In genomic region chr2:69818350-69819085, GRCm38 (mm10) we compare ENCODE assay signal across 22 mouse cellular contexts. TPM values are rescaled to one million over a fixed set of nuclear protein-coding genes. Genes with fewer than 3 reads are reported as not detected.
DNase-seq lines count a peak whose midpoint lies in the region; ATAC-seq and TF ChIP-seq lines count a peak whose summit lies in the region.
"Had no signal": no experiment of that assay in that cellular context is flagged by ENCODE, and none has a peak within 500 bp of the region (broad histone marks: within the 10 kb centered on the region; RNA-seq: fewer than 3 reads in every experiment).

No protein-coding gene starts in this region.

- no peaks in the 10 kb centered on the region for H3K9me3 ChIP-seq in MEL (replicated peaks; ENCODE audit: insufficient read depth, low read length)
- no peaks in the 10 kb centered on the region for H3K9me3 ChIP-seq in liver, embryonic 11.5 days (ENCODE audit: control insufficient read depth, low read length)
- no peaks in the 10 kb centered on the region for H3K9me3 ChIP-seq in liver, postnatal 0 days (ENCODE audit: low read length)
- no peaks in the 10 kb centered on the region for H3K9me3 ChIP-seq in kidney, embryonic 16.5 days (ENCODE audit: low read length)
- H3K9me3 ChIP-seq: embryonic facial prominence, embryonic 12.5 days; forebrain, embryonic 15.5 days; hindbrain, embryonic 10.5 days; limb, embryonic 15.5 days; midbrain, embryonic 10.5 days had no signal

- peaks cover 19 to 34% of the 10 kb centered on the region in 2 experiments for H3K4me1 ChIP-seq in MEL (ENCODE audit: control insufficient read depth in 1 of 2, insufficient read depth in 2 of 2, low read length in 2 of 2)
- peaks cover 25% of the 10 kb centered on the region for H3K4me1 ChIP-seq in liver, embryonic 11.5 days (replicated peaks; ENCODE audit: control insufficient read depth, insufficient read depth, low read length)
- peaks cover 16% of the 10 kb centered on the region for H3K4me1 ChIP-seq in liver, postnatal 0 days (ENCODE audit: insufficient read depth)
- H3K4me1 ChIP-seq in kidney, embryonic 16.5 days (ENCODE audit: insufficient read depth, low read length): peaks cover 7% of the 10 kb centered on the region; the same call in 1 of the 2 replicates
- H3K4me1 ChIP-seq: embryonic facial prominence, embryonic 12.5 days had no signal

- peaks cover 0 to 34% of the 10 kb centered on the region in 2 experiments; a peak in 2 of 4 replicates for H3K36me3 ChIP-seq in MEL (ENCODE audit: control insufficient read depth in 1 of 2, insufficient read depth in 2 of 2, low read length in 2 of 2)
- H3K36me3 ChIP-seq in liver, embryonic 11.5 days (ENCODE audit: control insufficient read depth, insufficient read depth, low read length): no peaks in the 10 kb centered on the region
- H3K36me3 ChIP-seq in liver, postnatal 0 days (replicated peaks; ENCODE audit: insufficient read depth, low read length): no peaks in the 10 kb centered on the region
- H3K36me3 ChIP-seq in kidney, embryonic 16.5 days (ENCODE audit: insufficient read depth, low read length): no peaks in the 10 kb centered on the region
- H3K36me3 ChIP-seq: embryonic facial prominence, embryonic 12.5 days; forebrain, embryonic 15.5 days; hindbrain, embryonic 10.5 days; limb, embryonic 15.5 days; midbrain, embryonic 10.5 days had no signal

- TF ChIP-seq CTCF in MEL (IDR thresholded peaks at IDR 0.05 in 2 of 3, conservative IDR thresholded peaks at IDR 0.05 in 1 of 3; ENCODE audit: control insufficient read depth in 1 of 3, insufficient read depth in 1 of 3, low read depth in 2 of 3, low read length in 3 of 3, poor library complexity in 1 of 3, severe bottlenecking in 1 of 3): no peak
- TF ChIP-seq CTCF in liver, postnatal 0 days (IDR thresholded peaks at IDR 0.05; ENCODE audit: low read depth): no peak
- TF ChIP-seq CTCF in left cerebral cortex, adult 2 months (IDR thresholded peaks at IDR 0.05): no peak

- WGBS in liver, embryonic 11.5 days: 64% methylated on average over 9 of the region's 9 CpGs
- WGBS in liver, postnatal 0 days (ENCODE audit: insufficient replicate concordance): 57% methylated on average over 9 of the region's 9 CpGs
- WGBS in kidney, embryonic 16.5 days: 75% methylated on average over 9 of the region's 9 CpGs

- peak; percentile 69 for ATAC-seq in erythroblast, adult 5-6 weeks (replicated peaks; ENCODE audit: low FRiP score, poor library complexity, severe bottlenecking)
- ATAC-seq in liver, embryonic 11.5 days (replicated peaks; ENCODE audit: low FRiP score): peak; percentile 75
- peak; percentile 70 for ATAC-seq in liver, postnatal 0 days
- ATAC-seq in kidney, embryonic 16.5 days (ENCODE audit: low FRiP score, low TSS enrichment): no peak
- ATAC-seq: forebrain, embryonic 15.5 days had no signal

- TF ChIP-seq RAD21 in MEL (IDR thresholded peaks at IDR 0.05; ENCODE audit: low read depth, low read length): no peak

- DNase-seq in MEL (ENCODE audit: low read depth, low spot score): peak; percentile 38
- DNase-seq in liver, embryonic 11.5 days (ENCODE audit: low spot score): no peak
- DNase-seq in liver, postnatal 0 days: no peak
- no peak for DNase-seq in left cerebral cortex, postnatal 25 days (ENCODE audit: low spot score in 2 of 2)
- DNase-seq in left cerebral cortex, adult 2 months (ENCODE audit: extremely low spot score in 1 of 2, low spot score in 2 of 2): no peak
- DNase-seq: adrenal gland, postnatal 25 days; cerebellum, adult 11 months; cerebellum, postnatal 10 days; kidney, adult 2 months; kidney, postnatal 14 days; left cerebral cortex, postnatal 4 days; lung, postnatal 4 days; spleen, adult 18-20 months had no signal

- TF ChIP-seq POLR2A in MEL (IDR thresholded peaks at IDR 0.05; ENCODE audit: control insufficient read depth in 1 of 2, insufficient read depth in 1 of 2, low read depth in 1 of 2, low read length in 2 of 2, poor library complexity in 1 of 2): no peak

- peak; percentile 68 to 87 for TF ChIP-seq EP300 in MEL (IDR thresholded peaks at IDR 0.05; ENCODE audit: low read depth in 1 of 2, low read length in 2 of 2)
- TF ChIP-seq EP300 in liver, postnatal 0 days (IDR thresholded peaks at IDR 0.05; ENCODE audit: low read depth): peak; percentile 92

- no peak overlapping the region for H3K9ac ChIP-seq in MEL (ENCODE audit: control insufficient read depth, low read depth, low read length, poor library complexity, severe bottlenecking)
- no peak overlapping the region for H3K9ac ChIP-seq in liver, embryonic 11.5 days (ENCODE audit: low read depth, low read length)
- no peak overlapping the region for H3K9ac ChIP-seq in liver, postnatal 0 days (replicated peaks)
- no peak overlapping the region for H3K9ac ChIP-seq in kidney, embryonic 16.5 days (replicated peaks; ENCODE audit: low read length)
- H3K9ac ChIP-seq: embryonic facial prominence, embryonic 12.5 days; forebrain, embryonic 15.5 days; limb, embryonic 15.5 days had no signal

- peaks cover 10% of the 10 kb centered on the region for H3K79me2 ChIP-seq in MEL (ENCODE audit: control insufficient read depth, insufficient read depth, low read length, poor library complexity)

- H3K4me3 ChIP-seq in MEL (ENCODE audit: control insufficient read depth in 1 of 2, insufficient read depth in 1 of 2, low read depth in 2 of 2, low read length in 2 of 2): no peak overlapping the region
- no peak overlapping the region for H3K4me3 ChIP-seq in liver, embryonic 11.5 days (ENCODE audit: low read depth, low read length)
- H3K4me3 ChIP-seq in liver, postnatal 0 days (ENCODE audit: low read depth, low read length): no peak overlapping the region
- H3K4me3 ChIP-seq in left cerebral cortex, adult 2 months: no peak overlapping the region
- no peak overlapping the region for H3K4me3 ChIP-seq in kidney, embryonic 16.5 days (ENCODE audit: low read length)
- H3K4me3 ChIP-seq: embryonic facial prominence, embryonic 12.5 days; forebrain, embryonic 15.5 days; hindbrain, embryonic 10.5 days; limb, embryonic 15.5 days; midbrain, embryonic 10.5 days had no signal

- intact Hi-C loops in left cerebral cortex, postnatal 25 days (cut with DNase I): no loop called here
- intact Hi-C loops in left cerebral cortex, adult 2 months (cut with DNase I): no loop called here

- H3K27me3 ChIP-seq in MEL (ENCODE audit: control insufficient read depth in 1 of 2, insufficient read depth in 2 of 2, low read length in 2 of 2): no peaks in the 10 kb centered on the region
- H3K27me3 ChIP-seq in liver, embryonic 11.5 days (replicated peaks; ENCODE audit: control insufficient read depth, insufficient read depth, low read length): no peaks in the 10 kb centered on the region
- H3K27me3 ChIP-seq in liver, postnatal 0 days (ENCODE audit: insufficient read depth, low read length): no peaks in the 10 kb centered on the region
- H3K27me3 ChIP-seq in kidney, embryonic 16.5 days (ENCODE audit: insufficient read depth, low read length): no peaks in the 10 kb centered on the region
- H3K27me3 ChIP-seq: embryonic facial prominence, embryonic 12.5 days; forebrain, embryonic 15.5 days; limb, embryonic 15.5 days had no signal

- no peak overlapping the region for H3K27ac ChIP-seq in MEL (ENCODE audit: control insufficient read depth, low read depth, low read length)
- H3K27ac ChIP-seq in liver, embryonic 11.5 days (ENCODE audit: low read depth, low read length): peak overlapping the region; percentile 61
- peak overlapping the region; percentile 62 for H3K27ac ChIP-seq in liver, postnatal 0 days (ENCODE audit: low read depth)
- no peak overlapping the region for H3K27ac ChIP-seq in left cerebral cortex, adult 2 months
- H3K27ac ChIP-seq in kidney, embryonic 16.5 days (ENCODE audit: low read length): no peak overlapping the region
- H3K27ac ChIP-seq: embryonic facial prominence, embryonic 12.5 days; forebrain, embryonic 15.5 days; hindbrain, embryonic 10.5 days; limb, embryonic 15.5 days; midbrain, embryonic 10.5 days had no signal

- peak overlapping the region; percentile 40; the same call in 1 of the 2 replicates for H3K4me2 ChIP-seq in liver, embryonic 11.5 days
- H3K4me2 ChIP-seq in liver, postnatal 0 days (ENCODE audit: low read depth, low read length): peak overlapping the region; percentile 34
- H3K4me2 ChIP-seq in kidney, embryonic 16.5 days (replicated peaks; ENCODE audit: low read depth, low read length): no peak overlapping the region
- H3K4me2 ChIP-seq: embryonic facial prominence, embryonic 12.5 days; forebrain, embryonic 15.5 days; heart, embryonic 11.5 days; limb, embryonic 15.5 days had no signal

RNA-seq across cellular contexts. Expression of gene Klhl23, which starts 3.2 kb away (rescaled TPM):
- 24.8 and 27.6 TPM in 2 replicates for total RNA-seq in MEL (2012; rRNA removed)
- polyA plus RNA-seq in MEL (2012; ENCODE audit: insufficient read depth in 1 of 2, insufficient read length in 2 of 2, low read depth in 1 of 2, low replicate concordance in 2 of 2, missing spikeins in 1 of 2): 100 to 1,000 TPM in 1 of 2 experiments, 10 to 100 TPM in 1; 31.4 to 238 TPM
- 2.1 and 2.7 TPM in 2 replicates for total RNA-seq in erythroblast, adult 5-6 weeks (2015; ENCODE audit: low replicate concordance)
- total RNA-seq in erythroblast, adult 5-6 weeks (2017; ENCODE audit: low replicate concordance): 3.6 and 10.4 TPM in 2 replicates
- 44.9 and 47.7 TPM in 2 replicates for polyA plus RNA-seq in liver, embryonic 11.5 days (2014; fragmentation: Nextera tagmentation; extraction: Ambion mirVana)
- polyA plus RNA-seq in liver, postnatal 0 days (2015; fragmentation: Nextera tagmentation; extraction: Ambion mirVana): 3.9 and 5.6 TPM in 2 replicates
- total RNA-seq in left cerebral cortex, postnatal 25 days (2021): 10 to 100 TPM; 64.3 to 65.9 TPM
- 10 to 100 TPM; 49.2 to 53.7 TPM for total RNA-seq in left cerebral cortex, adult 2 months (2021)
- 29.9 and 31.5 TPM in 2 replicates for polyA plus RNA-seq in kidney, embryonic 16.5 days (2015; fragmentation: Nextera tagmentation; extraction: Ambion mirVana)
- total RNA-seq: neutrophil, adult 5-6 weeks had no signal

RNA-seq across cellular contexts. Expression of gene Phospho2, which starts 29.1 kb away (rescaled TPM):
- total RNA-seq in MEL (2012; rRNA removed): 11.8 and 13.2 TPM in 2 replicates
- 10 to 100 TPM in 1 of 2 experiments, not detected in 1; 13.2 TPM for polyA plus RNA-seq in MEL (2012; ENCODE audit: insufficient read depth in 1 of 2, insufficient read length in 2 of 2, low read depth in 1 of 2, low replicate concordance in 2 of 2, missing spikeins in 1 of 2)
- 8.4 and 15.4 TPM in 2 replicates for total RNA-seq in erythroblast, adult 5-6 weeks (2015; ENCODE audit: low replicate concordance)
- total RNA-seq in erythroblast, adult 5-6 weeks (2017; ENCODE audit: low replicate concordance): 10.2 and 12.0 TPM in 2 replicates
- 24.9 and 25.2 TPM in 2 replicates for polyA plus RNA-seq in liver, embryonic 11.5 days (2014; fragmentation: Nextera tagmentation; extraction: Ambion mirVana)
- 13.0 and 13.5 TPM in 2 replicates for polyA plus RNA-seq in liver, postnatal 0 days (2015; fragmentation: Nextera tagmentation; extraction: Ambion mirVana)
- 10 to 100 TPM; 23.0 to 24.7 TPM for total RNA-seq in left cerebral cortex, postnatal 25 days (2021)
- 10 to 100 TPM; 23.3 to 25.1 TPM for total RNA-seq in left cerebral cortex, adult 2 months (2021)
- polyA plus RNA-seq in kidney, embryonic 16.5 days (2015; fragmentation: Nextera tagmentation; extraction: Ambion mirVana): 24.5 and 24.9 TPM in 2 replicates

RNA-seq across cellular contexts. Expression of gene Ccdc173, which starts 29.1 kb away (rescaled TPM):
- 0.85 and 1.1 TPM in 2 replicates for total RNA-seq in MEL (2012; rRNA removed)
- 1 to 10 TPM in 1 of 2 experiments, not detected in 1; 1.9 TPM for polyA plus RNA-seq in MEL (2012; ENCODE audit: insufficient read depth in 1 of 2, insufficient read length in 2 of 2, low read depth in 1 of 2, low replicate concordance in 2 of 2, missing spikeins in 1 of 2)
- total RNA-seq in erythroblast, adult 5-6 weeks (2015; ENCODE audit: low replicate concordance): 1.5 TPM in 1 of 2 replicates, not detected in the other
- total RNA-seq in erythroblast, adult 5-6 weeks (2017; ENCODE audit: low replicate concordance): 1.1 and 2.0 TPM in 2 replicates
- 1.2 and 1.4 TPM in 2 replicates for polyA plus RNA-seq in liver, embryonic 11.5 days (2014; fragmentation: Nextera tagmentation; extraction: Ambion mirVana)
- 0.29 and 0.30 TPM in 2 replicates for polyA plus RNA-seq in liver, postnatal 0 days (2015; fragmentation: Nextera tagmentation; extraction: Ambion mirVana)
- total RNA-seq in left cerebral cortex, postnatal 25 days (2021): 1 to 10 TPM; 2.1 to 2.9 TPM
- 1 to 10 TPM; 2.8 to 3.3 TPM for total RNA-seq in left cerebral cortex, adult 2 months (2021)
- polyA plus RNA-seq in kidney, embryonic 16.5 days (2015; fragmentation: Nextera tagmentation; extraction: Ambion mirVana): 1.4 and 3.3 TPM in 2 replicates

RNA-seq across cellular contexts. Expression of gene Ssb, which starts 42.8 kb away (rescaled TPM):
- total RNA-seq in MEL (2012; rRNA removed): 219 and 221 TPM in 2 replicates
- 1,000 to 10,000 TPM in 1 of 2 experiments, 100 to 1,000 TPM in 1; 357 to 1,377 TPM for polyA plus RNA-seq in MEL (2012; ENCODE audit: insufficient read depth in 1 of 2, insufficient read length in 2 of 2, low read depth in 1 of 2, low replicate concordance in 2 of 2, missing spikeins in 1 of 2)
- total RNA-seq in erythroblast, adult 5-6 weeks (2015; ENCODE audit: low replicate concordance): 90.3 and 130 TPM in 2 replicates
- 98.7 and 161 TPM in 2 replicates for total RNA-seq in erythroblast, adult 5-6 weeks (2017; ENCODE audit: low replicate concordance)
- polyA plus RNA-seq in liver, embryonic 11.5 days (2014; fragmentation: Nextera tagmentation; extraction: Ambion mirVana): 317 and 327 TPM in 2 replicates
- polyA plus RNA-seq in liver, postnatal 0 days (2015; fragmentation: Nextera tagmentation; extraction: Ambion mirVana): 112 and 128 TPM in 2 replicates
- total RNA-seq in left cerebral cortex, postnatal 25 days (2021): 100 to 1,000 TPM; 119 to 125 TPM
- total RNA-seq in left cerebral cortex, adult 2 months (2021): 100 to 1,000 TPM; 108 to 115 TPM
- polyA plus RNA-seq in kidney, embryonic 16.5 days (2015; fragmentation: Nextera tagmentation; extraction: Ambion mirVana): 296 and 313 TPM in 2 replicates

Comparison
In these comparisons a context has a peak if more than half of its experiments do, and no peak if none do; other contexts are left out.
1. H3K27ac ChIP-seq: peak in liver, embryonic 11.5 days (single experiment) and liver, postnatal 0 days (single experiment); none in MEL (single experiment), left cerebral cortex, adult 2 months (single experiment) and kidney, embryonic 16.5 days (single experiment).